Mouse (Mus musculus): ENCODE measurements around the gene Ephb1.

The Ephb1 gene

DNA sequence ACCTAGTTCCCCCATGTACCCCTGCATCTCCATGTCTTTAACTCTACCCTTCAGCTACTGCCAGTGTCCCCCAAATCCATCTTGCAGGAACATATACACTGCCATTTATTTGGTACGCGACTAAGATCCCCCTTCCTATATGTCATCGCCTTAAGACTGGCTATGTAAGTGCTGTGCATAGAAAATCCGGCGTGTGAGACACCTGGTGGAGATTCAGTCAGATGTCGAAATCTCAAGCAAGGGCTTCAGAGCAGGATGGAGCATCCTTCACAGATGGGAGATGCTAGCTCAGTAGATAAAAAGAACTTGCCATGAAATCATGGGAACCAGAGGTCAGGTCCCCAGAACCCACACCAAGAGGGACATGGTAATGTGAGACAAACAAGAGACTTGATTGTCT, 276.3 kb downstream of the Ephb1 start:
- in situ Hi-C loops (cut with MboI; ENCODE audit: low sequenced_read_pairs), result no loop called here

DNA sequence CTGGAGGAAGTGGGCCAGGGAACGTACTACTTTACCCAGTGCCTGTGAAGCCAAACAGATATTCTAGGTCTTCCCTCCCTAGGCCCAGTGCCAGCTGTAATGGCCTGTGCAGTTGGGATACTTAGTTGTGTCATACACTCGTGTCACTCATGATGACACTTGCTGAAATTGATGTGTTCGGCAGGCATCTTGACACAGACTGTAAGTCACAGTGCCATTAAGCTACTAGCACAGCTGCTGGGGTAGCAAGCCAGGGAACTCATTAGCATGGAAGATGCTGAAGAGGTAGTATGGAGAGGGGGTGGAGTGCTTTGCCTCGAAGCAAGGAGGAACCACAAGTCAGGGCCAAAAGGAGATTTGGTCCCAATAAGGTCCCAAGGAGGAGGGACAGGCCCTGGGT, 279.0 kb downstream of the Ephb1 start:
- in situ Hi-C loops (cut with MboI; ENCODE audit: low sequenced_read_pairs), result no loop called here

DNA sequence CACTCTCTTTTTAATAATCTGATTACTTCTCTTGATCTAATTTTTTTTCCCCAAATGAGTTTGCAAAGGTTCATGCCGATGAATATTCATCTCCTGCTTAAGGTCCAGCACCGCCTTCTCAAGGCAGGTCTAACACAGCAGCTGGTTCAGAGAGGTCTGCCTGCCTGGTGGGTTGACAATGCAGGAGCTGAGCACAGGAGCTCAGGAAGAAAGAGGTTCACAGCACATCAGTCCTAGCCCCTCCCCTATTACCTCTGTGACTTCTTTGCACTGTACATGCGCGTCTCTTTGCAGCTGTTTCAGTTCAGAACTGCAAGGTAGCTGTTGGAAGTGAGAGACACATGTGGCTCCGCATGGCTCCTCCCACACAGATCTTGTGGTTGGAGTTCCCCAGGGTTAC, 281.1 kb downstream of the Ephb1 start:
- in situ Hi-C loops (cut with MboI; ENCODE audit: low sequenced_read_pairs), result no loop called here

DNA sequence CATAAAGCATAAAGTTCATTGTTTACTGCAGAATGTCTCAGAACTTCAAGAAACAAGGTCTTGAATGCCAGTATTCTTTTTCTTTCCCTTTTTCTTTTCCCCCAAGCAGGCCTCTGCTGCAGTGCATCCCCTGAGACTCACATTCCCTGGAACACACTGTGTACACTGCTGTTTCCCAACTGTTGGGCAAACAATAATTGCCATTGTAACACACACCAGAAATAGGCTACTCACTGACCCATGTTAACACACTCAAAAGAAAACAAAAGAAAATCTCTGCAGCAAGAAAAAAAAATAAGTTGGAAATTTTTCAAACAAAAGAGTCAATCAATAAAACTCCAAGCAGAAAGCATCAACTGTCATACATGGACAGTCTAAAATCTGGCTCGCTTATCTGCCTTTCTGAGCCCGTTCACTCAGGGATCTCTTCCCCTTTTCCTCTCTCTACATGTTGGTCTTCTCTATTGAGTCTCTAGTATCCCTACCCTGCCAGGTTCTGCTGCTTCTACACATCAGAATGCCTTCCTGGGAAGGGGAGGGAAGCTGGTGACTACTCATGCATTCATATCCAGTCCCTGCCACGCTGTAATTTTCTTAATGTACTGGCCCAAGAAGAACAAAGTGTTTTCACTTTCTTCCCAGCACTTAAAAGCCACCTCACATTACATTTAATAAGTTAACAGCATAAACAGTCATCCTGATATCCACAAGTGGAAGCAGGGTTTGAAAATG, 285.2 kb downstream of the Ephb1 start:
- in situ Hi-C loops (cut with MboI; ENCODE audit: low sequenced_read_pairs), result no loop called here

DNA sequence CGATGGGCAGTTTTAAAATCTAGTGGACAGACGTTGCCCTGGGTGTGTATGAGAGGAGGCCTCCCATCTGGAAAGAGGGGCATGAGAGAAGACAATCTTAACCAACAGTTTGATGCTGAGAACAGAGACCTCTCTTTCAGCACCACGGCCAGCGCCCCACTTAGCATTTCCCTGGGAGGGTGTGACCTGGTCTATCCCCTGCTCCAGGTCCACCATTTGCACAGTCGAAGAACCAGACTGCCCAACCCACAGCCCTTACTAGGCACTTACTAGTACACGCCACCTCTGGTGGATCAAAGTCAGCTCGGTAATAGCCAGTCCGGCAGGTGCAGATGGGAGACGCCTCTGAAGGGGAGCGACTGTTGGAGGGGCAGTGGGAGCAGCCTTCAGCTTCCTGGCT, 287.9 kb downstream of the Ephb1 start:
- in situ Hi-C loops (cut with MboI; ENCODE audit: low sequenced_read_pairs), result no loop called here

DNA sequence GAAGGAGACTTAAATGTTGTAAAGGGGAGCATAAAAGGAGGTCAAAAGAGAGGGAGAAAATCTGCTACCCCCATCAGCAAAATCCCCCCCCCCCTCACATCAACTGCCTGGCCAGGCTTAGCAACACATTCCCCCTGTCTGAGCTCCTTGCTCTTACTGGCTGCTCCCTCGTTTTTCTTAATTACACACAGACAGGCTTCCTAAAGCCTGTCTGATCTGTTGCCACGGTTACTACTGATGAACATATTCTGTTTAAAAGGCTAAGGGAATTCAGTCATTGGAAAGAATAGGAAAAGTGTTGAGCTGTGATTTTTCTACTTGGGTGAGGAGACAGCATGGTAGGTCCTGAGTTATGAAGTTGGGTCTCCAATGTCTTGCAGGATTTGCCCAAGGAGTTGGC, 308.6 kb downstream of the Ephb1 start:
- in situ Hi-C loops (cut with MboI; ENCODE audit: low sequenced_read_pairs), result no loop called here

DNA sequence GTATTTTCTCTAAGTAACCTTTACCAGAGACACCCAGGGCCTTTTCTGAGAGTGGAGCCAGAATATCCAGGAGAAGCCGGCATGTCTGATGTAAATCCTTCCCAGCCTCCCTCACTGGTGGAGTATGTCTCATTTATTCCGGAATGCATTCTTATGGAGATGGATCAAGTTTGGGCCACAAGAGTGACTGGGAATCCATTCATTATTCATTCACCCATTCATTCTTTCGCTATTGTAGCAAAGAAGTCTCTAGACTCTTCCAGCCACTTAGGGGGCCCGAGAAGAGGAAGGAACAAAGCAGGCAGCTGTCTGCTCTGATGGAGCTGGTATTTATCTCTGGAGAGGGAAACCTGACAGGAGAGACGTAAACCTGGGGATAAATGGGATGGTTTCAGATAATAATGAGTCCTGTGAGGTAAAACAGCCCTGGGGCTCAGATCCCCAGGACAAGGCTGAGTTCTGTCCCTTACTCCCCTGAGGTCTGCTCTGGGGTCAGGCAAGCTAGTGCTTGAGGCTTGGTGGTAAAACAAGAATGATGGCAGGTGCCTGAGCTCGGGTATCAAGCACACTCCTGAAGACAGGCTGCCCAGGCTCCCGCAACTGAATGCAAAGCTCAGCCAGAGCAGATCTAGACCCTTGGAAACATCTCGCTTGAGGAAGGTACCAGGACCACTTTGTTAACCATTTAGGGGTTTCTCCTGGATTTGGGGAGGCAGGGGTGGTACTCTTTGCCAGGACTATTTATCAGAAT, 309.2 kb downstream of the Ephb1 start:
- in situ Hi-C loops (cut with MboI; ENCODE audit: low sequenced_read_pairs), result no loop called here

DNA sequence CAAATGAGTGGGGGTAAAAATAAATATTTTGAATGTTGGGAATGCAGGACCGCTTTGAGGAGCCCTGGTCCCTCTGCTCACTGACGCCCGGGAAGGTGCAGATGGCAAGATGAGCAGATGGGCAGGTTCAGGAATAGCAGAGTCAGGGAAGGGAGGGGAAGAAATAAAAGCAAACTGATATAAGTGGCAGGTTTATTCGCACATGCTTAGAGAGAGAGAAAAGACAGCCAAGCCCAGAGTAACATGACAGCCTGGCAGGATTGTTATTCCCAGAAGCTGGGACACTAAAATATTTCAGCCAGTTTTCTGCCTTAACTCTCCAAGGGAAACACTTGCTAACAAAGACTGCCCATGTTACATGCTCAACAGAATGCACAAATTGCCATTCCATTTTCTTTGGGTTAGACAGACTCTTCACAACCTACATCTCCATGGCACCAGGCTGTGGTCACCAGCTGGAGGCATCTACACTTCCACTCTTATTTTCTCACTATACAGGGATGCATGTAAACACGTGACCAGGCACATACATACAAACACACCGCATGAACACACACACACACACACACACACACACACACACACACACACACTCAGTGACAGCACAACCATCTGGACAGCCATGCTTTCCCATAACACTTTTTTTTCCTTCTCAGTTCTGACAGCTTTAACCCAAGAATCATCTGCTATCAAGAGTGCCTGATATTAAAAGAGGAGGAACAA, 315.3 kb downstream of the Ephb1 start:
- in situ Hi-C loops (cut with MboI; ENCODE audit: low sequenced_read_pairs), result no loop called here

DNA sequence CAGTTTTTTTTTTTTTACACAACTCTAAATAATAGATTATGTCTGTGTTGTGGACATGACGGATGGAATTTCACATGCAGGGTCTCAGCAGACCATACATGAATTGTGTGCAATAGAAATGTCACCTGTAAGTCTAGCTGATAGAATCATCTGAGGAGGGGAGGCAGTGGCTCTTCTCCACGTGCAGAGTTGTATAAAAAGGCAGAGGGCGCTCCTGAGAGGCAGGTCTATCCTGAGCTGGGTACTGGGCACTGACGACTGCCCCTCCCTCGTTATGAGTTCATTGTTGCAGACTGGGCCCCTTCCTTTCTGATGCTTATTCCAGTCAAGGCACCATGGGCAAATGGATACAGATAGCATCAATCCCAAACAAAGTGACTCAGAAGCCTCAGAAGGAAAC, 318.4 kb downstream of the Ephb1 start:
- in situ Hi-C loops (cut with MboI; ENCODE audit: low sequenced_read_pairs), result no loop called here

DNA sequence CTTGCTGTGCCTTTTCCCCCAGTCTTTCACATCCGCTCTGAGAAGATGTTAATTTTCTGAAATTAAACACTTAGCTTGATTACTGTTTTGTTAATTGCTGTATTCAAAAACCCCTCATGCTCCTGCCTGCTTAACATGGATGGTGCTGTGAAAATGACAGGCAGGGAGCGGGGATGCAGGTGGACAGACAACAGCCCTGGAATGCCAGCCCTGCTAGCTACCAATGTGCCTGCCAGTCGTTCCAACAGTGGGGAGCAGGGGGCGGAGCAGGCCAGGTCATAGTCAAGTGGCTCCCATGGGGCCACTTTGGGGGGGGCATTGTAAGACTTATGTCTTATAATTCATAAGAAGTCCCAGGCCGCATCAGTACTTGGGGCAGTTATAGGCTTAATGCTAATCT, 321.3 kb downstream of the Ephb1 start:
- in situ Hi-C loops (cut with MboI; ENCODE audit: low sequenced_read_pairs), result no loop called here

DNA sequence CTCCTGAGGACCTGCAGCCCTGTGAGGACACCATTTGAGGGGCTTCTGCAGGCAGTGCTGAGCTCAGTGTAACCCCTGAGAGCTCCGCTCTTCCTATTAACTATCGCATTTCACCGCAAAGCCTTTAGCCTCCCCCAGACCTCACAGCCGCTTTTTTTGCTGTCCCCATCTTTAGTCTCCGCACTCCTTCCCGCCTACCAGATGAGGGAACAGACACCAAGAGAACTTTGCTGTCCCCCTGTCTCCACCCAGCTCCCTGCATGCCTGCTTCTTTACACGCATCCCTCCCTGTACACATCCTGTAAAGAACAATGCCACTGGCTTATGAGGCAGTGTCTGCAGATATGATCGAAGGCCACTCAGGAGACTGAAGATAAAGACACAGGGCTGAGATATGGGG, 322.1 kb downstream of the Ephb1 start:
- in situ Hi-C loops (cut with MboI; ENCODE audit: low sequenced_read_pairs), result no loop called here

DNA sequence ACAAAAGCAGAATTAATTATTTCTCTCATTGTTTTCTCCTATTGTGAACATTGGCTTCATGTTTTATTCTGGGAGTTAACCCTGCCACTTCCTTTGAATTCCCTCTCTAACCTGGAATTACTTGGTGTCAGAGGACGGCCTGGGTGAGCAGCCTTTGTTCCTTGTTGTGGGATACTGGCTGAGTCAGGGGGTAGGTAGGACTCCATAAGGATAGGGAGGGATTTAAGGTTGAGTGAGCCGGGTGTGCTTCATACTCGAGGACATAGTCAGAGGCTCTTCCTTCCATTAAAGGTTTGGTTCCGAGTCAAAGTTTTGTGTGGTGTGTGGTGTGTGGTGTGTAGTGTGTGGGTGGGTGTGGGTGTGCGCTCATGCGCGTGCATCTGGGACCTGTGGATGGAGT, 324.8 kb downstream of the Ephb1 start:
- in situ Hi-C loops (cut with MboI; ENCODE audit: low sequenced_read_pairs), result no loop called here

DNA sequence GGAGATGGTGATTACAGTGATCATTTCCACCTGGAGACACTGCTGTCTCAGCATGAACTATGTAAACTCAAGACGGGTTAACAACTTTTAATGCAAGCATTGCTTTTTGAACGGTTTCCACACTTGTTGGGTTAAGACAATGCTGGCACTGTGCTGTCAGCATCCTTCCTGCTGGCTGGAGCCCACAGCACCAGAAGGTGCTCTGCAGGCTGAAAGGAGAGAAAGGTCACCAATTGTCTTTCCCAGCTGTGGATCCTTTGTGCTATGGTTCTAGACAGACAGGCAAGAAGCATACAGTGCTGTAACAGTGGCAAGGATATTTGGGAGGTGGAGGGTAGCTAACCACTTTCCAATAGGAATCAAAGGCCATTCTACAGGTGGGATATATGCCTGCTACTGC, 328.4 kb downstream of the Ephb1 start:
- in situ Hi-C loops (cut with MboI; ENCODE audit: low sequenced_read_pairs), result no loop called here

DNA sequence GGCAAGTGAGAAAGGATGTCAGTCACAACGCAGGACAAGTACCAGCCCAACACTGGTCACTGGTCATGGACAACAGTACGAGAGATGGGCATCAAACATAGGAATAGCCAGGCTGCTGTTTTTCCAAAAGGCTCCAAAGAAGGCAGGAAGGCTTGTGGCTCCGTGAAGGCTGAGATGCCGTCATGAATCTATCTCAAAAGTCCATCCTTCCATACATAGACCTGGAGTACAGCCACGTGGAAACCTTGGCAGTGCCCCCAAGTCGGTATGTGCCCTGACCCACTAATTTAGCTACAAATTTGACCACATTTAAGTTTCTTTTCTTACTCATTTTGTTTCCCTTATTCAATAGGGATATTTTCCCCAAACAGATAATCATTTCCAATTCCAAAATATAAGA, 329.4 kb downstream of the Ephb1 start:
- in situ Hi-C loops (cut with MboI; ENCODE audit: low sequenced_read_pairs), result no loop called here

DNA sequence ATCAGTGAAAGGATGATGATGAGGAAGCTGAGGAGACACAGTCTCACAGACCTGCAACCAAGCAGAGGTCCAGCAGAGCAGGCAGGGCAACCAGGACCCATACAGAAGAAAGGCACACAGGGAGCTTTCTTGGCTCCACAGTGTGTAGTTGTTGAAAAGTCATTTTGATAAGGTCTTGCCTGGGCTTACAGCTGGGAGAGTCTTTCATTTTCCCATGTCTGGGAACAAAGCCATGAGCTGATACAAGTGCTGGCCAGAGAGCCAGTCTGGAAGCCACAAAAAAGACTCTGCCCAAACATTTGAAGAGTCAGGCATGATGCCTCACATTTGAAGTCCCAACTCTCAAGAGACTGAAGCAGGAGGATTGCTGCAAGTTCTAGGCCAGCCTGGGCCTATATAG, 339.0 kb downstream of the Ephb1 start:
- in situ Hi-C loops (cut with MboI; ENCODE audit: low sequenced_read_pairs), result no loop called here

DNA sequence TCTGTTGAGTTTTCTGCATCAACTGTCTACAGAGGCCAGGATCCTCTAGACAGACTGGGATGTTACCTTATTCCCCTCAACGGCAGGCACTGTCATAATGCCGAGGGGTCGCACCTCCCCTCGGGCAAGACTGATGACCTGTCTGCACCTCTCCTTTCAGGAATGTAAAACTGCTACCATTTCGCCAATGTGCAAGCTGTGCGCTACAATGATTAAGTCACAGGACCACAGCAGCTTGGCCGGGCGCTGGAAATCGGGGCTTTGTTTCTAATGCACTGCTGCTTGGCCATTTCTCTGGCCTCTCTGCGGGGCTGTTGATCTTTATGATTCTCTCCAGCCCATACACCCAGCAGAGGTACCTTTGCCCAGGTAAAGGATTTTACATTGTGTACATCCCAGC, 346.8 kb downstream of the Ephb1 start:
- in situ Hi-C loops (cut with MboI; ENCODE audit: low sequenced_read_pairs), result no loop called here

DNA sequence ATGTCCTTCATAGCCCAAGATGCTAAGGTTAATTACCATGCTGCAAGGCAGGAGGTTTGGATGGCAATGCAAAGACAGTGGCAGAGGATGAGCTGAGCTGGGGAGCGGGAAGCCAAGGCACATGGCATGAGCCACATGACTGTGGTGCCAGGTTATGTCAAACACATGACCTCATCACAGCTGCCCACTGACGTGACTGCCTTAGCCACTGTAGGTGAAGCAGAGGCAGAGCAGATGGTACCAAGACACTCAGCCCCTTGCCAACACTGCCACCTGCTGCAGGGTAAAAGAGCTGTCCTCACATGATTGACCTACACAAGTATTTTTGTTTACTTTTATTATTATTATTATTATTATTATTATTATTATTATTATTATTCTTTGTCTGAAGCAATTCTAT, 348.0 kb downstream of the Ephb1 start:
- in situ Hi-C loops (cut with MboI; ENCODE audit: low sequenced_read_pairs), result no loop called here

DNA sequence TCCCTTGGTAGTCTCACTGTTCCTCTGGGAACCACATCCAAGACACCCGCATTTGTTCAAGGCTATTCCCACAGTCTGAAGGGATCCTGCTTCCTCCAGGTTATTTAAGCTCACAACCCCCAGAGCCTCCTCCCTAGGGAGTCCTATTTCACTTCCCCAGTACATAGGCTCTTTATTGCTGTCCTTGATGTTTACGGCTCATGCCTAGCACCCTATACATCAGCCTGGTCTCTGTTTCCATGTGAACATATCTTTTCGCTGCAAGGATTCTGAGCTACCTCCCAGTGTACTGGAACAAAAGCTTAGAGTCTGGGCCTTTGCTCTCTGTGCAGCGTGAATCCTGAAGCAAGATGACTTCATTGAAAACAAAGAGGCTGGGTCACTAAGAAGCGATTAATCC, 351.6 kb downstream of the Ephb1 start:
- in situ Hi-C loops (cut with MboI; ENCODE audit: low sequenced_read_pairs), result no loop called here

DNA sequence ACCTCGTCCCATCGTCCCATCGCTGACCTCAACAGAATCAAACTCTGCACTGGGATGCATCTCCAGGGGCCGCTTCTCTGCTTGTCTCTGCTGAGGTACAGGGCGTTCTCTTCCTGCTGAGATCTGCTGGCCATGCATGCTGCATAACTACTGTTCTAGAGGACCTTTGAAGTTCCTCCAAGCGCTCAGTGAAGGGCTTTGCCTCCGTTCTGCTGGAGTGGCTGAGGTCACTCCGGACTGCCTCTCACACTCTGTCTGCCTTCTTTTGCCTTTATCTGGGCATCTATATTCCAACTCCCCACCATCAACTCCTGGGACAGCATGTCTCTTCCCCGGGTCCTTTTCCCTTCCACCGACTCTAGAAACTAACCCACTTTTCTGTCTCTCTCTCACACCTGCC, 352.3 kb downstream of the Ephb1 start:
- in situ Hi-C loops (cut with MboI; ENCODE audit: low sequenced_read_pairs), result no loop called here

DNA sequence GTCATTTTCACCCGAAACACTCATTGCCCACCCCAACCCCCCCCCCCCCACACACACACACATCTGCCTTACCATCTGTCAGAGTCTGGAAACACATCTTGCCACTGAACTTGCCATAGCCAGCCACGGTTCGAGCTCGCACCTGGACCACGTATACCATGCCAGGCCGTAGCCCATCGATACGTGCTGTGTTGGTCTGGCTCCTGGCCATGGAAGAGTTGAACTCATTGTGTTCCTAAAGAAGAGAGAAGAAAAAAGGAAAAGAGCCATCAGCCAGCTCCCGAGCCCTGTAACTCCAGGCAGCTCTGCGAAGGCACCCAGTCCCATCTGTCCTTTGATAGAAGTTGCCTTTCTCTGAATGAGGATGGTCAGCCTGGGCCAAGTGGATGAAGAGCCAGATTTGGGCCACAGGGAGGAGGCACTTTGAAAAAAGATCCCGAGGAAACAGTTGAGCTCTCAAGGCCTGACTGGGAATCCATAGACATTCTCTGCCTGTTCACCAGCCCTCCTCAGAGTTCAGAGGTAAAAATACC, 352.8 kb downstream of the Ephb1 start:
- in situ Hi-C loops (cut with MboI; ENCODE audit: low sequenced_read_pairs), result no loop called here

DNA sequence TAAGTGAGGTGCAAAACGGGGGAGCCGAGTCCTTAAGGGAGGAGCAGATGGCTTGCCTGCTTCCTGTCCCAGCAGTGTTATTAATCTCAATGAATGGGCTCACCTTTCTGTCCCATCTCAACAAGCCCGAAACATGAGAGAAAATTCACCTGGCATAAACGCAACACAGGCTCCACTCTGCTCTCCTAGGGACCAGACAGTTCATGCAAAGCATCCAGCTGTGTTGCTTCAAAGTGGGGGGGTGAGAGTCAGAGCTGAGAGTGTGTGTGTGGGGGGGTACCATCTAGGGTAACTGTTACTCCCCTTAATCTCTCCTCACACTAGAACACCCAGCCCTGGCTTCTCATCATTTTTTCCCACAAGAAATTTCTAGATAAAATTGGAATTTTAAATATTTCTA, 354.8 kb downstream of the Ephb1 start:
- in situ Hi-C loops (cut with MboI; ENCODE audit: low sequenced_read_pairs), result no loop called here

All from CH12F3 (cell line).